Mouse (Mus musculus): ENCODE data around the gene Ogfod2.

The Ogfod2 gene

GRCm38 (mm10) chr5:124093852-124094604 is 18.1 kb upstream of the Ogfod2 start:
- no peak for DNase-seq (ENCODE audit: low read depth, low spot score)

- DNase-seq (ENCODE audit: low read depth, low spot score): no peak
Observed at GRCm38 (mm10) chr5:124095077-124095581, 17.0 kb upstream of the Ogfod2 start.

DNA sequence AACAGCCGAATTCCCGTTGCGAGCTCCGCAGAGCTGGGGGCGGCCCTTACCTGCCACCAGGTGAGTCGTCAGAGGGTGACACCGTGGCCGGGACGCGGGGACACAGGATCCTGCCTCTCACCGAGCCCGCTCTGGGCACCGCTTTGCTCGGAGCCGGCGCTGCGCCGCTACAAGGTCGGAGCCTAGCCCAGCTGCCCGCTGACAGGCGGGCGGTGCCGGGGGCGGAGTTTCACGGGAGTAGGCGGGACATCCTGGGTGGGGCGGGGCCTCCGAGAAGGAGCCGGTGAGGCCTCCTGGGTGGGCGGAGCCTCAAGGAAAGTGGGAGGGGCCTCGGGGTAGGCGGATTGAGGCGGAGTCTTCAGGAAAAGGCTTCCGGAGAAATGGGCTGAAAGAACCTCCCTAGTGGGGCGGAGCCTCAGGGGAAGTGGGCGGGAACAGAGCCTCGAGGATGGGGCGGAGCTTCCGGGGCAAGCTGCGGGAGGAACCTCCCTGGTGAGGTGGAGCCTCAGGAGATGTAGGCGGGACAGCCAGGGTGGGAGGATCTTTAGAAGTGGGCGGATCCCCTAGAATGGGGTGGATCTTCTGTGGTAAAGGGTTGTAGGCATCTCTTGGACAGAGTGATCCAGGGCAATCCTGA is 16.4 kb upstream of the Ogfod2 start, which contains the start of gene Abcb9:
TSS of gene Abcb9 (minus strand) at position 203 of the 637 bp plus-strand sequence.
- peak; percentile 91 for DNase-seq (ENCODE audit: low read depth, low spot score)

DNA sequence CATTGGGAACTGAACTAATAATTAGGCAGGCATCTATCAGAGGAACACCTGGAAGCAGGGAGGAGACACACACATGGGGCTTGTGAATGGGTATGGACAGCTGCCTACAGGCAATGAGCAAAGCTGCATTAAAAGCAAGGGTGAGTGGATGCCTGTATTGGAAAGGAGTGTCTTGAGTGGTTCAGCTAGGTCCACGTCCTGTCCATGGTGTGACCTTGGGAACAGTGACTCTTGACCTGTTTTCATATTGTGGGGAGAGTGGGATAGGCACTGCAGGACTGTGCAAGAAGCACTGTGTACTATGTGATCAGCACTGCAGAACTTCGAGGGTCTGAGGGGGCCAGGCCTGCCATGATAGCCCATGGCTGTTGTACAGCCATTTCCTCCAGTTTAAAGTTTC is 13.2 kb upstream of the Ogfod2 start:
- no peak for DNase-seq (ENCODE audit: low read depth, low spot score)

- DNase-seq (ENCODE audit: low read depth, low spot score): no peak
Observed at GRCm38 (mm10) chr5:124100128-124101044, 11.7 kb upstream of the Ogfod2 start.

GRCm38 (mm10) chr5:124102326-124102725 is 9.8 kb upstream of the Ogfod2 start:
- no peak for DNase-seq (ENCODE audit: low read depth, low spot score)

GRCm38 (mm10) chr5:124103020-124103419 is 9.1 kb upstream of the Ogfod2 start:
- no peak for DNase-seq (ENCODE audit: low read depth, low spot score)

GRCm38 (mm10) chr5:124103552-124103951 is 8.5 kb upstream of the Ogfod2 start:
- DNase-seq (ENCODE audit: low read depth, low spot score): no peak

DNA sequence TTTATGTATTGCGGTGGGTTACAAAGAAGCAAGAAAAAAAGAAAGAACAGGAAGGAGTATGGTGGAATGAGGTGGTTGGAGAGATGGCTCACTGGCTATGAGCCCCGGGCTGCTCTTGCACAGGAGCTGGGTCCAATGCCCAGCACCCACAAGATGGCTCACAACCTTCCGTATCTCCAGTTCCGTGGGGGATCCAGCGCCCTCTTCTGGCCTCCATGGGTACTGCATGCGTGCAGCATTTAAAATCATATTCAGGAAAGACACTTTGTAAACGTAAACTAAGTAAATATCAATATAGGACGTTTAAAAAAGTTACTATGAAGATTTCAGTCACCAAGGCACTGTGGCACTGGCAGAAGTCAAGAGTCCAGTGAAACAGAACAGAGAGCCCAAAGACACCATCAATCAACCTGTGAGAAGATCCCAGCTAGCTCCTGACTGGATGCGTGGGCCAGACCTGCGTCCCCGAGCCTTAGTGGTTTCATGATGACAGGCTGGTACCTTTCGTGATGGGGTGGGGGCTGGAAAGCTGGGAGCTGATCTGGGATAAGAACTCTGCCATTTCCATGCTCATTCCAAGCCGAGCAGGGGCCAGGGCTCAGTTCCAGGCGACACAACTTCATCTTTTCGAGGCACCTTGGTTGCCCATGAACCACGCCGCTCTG is 888 bp upstream of the Ogfod2 start:
- DNase-seq (ENCODE audit: low read depth, low spot score): peak; percentile 61

GRCm38 (mm10) chr5:124112531-124112930 is 434 bp downstream of the Ogfod2 start:
- DNase-seq (ENCODE audit: low read depth, low spot score): peak; percentile 28

DNA sequence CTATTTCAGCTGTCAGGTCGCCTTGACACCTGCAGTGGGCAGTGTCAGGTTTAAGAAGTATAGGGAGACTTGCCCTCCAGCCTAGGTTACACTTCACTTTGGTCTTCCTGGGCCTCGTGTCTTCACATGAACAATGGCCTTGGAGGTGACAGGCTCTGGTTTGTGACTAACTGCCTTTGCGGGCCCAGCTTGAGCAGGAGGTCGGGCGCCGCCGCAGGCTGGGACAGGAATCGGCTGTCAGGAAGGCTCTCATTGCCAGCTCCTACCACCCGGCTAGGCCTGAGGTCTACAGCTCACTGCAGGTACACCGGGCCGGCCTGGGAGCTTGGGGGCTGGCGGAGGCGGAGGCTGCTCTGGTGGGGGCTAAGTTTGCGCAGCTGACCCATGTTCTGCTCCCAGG is 933 bp downstream of the Ogfod2 start:
- DNase-seq (ENCODE audit: low read depth, low spot score): peak; percentile 49

DNA sequence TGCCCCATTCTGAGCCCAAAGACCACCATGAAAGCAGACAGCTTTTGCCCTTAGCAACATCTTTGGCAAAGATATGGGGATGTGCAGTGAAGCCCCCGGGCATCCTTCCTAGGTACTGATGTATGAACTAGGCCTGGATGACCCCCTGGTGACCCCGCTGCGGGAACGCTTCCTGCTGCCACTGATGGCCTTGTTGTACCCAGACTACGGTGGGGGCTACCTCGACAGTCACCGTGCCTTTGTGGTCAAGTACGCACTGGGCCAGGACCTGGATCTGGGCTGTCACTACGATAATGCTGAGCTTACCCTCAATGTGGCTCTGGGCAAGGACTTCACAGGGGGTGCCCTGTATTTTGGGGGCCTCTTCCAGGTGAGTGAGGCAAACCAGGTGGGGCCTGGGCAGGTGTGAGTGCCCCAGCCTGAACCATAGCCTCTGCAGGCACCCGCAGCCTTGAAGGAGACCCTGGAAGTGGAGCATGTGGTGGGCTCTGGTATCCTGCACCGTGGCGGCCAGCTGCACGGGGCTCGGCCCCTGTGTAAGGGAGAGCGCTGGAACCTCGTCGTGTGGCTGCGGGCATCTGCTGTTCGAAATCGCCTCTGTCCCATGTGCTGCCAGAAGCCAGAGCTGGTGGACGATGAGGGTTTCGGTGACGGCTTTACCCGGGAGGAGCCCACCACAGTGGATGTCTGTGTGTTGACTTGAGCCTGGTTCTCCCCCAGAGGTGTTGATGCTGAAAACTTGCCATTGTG is 2.4 kb downstream of the Ogfod2 start:
- no peak for DNase-seq (ENCODE audit: low read depth, low spot score)

DNA sequence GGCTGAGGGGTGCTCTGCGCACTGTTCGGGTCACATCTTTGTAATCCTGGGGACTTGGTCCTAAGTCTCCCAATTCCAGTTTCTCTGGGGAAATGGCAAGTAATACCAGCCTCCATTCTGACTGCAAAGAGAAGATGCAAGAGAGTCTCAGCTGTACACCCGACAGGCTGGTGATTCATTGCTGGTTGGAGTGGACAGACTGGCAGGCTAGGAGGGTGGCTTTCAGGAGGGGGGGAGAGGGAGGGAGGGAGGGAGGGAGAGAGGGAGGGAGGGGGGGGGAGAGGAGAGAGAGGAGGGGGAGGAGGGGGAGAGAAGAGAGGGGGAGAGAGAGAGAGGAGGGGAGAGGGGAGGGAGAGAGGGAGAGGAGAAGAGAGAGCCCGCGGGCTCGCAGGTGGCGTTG is 3.4 kb downstream of the Ogfod2 start:
- peak; percentile 16 for DNase-seq (ENCODE audit: low read depth, low spot score)

DNA sequence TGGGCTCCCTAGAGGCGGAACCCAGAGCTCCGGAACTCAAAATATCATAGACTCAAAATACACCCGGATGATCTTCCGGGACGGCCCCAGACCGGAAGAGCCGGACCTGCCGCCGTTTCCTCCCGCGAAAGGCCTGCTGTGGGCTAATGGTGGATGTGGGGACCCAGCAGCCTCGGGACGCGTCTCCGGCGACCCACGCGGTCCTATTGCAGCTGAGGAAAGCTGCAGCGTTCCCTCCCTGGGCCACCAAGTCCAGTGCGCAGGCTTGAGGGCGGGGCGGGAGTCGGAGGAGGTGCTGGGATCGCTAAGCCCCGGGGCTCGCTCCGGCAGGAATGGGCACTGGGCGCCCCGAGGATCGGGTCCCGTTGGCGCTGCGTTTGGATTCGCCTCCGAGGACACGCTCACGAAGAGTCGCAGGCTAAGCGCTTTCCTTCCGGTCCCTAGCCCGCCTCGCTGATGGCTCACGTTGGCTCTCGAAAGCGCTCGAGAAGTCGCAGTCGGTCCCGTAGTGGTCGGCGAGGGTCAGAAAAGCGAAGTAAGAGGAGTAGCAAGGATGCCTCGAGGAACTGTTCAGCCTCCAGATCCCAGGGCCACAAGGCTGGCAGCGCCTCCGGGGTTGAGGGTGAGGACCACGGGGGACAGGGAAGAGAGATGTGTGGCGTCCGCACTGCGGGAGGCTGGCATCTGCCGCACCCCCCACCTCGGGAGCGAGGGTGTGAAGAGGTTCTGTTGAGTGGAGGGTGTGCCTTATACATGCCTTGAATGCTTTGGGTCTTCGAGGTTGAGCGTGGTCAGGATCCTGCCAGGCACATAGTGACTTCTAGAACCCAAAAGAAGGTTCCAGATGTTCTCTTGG is 4.1 kb downstream of the Ogfod2 start, which contains the start of gene Arl6ip4:
TSS of gene Arl6ip4 (plus strand) at position 100 of the 856 bp plus-strand sequence.
- DNase-seq (ENCODE audit: low read depth, low spot score): peak; percentile 86

GRCm38 (mm10) chr5:124119204-124119603 is 7.1 kb downstream of the Ogfod2 start:
- no peak for DNase-seq (ENCODE audit: low read depth, low spot score)

DNA sequence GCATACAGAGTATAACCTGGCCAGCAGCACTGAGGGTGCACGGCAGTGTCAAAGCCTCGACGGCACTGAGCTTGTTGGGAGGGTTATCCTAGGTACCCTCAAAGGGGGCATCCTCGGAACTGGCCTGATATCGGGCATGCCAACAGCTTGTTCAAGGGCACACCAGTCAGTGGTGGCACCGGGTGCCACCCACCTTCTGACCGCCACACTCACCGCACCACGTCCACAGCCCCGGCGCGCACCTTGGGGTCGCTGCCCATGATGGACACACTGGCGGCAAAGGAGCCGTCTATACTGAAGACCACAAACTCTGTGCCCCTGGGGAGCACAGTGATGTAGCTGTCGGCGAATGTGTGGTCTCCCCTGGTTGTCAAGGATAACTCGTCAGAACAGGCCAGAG is 10.3 kb downstream of the Ogfod2 start:
- no peak for DNase-seq (ENCODE audit: low read depth, low spot score)

DNA sequence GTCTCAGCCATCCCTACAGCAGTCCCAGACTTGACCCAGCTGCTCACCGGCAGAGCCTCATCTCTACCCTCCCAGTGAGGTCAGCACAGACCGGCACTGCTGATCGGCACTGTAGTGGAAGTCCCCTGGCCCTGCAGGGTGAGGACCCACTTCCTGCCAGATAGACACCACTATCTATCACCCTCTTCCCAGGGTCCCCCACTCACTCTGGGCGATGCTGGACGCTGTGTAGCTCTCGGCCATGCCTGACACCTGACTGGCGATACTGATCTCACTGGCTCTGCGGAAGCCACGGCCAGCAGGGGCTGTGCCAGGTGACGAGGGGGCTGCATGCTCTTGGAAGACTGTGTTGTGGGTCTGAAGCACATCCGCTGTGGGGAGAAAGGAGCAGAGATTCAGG is 13.0 kb downstream of the Ogfod2 start:
- DNase-seq (ENCODE audit: low read depth, low spot score): no peak

DNA sequence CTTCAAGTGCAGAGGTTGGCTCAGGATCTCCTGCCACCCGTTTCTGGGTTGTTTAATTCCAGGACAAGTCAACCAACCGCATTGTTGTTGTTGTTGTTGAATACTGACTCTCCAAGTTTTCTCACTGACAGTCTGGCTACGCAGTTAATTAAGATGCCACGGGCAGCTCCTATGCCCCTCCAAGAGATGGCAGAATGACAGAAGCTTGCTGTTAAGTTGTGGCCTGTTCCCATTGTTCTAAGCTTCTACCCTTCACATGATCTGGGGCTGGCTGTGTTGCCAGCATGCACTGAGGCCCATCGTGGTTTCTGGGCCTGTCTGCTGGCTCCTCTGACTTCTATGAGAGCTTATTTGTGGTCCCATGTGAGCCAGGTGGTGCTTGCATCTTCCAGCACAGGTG is 22.2 kb downstream of the Ogfod2 start:
- no peak for DNase-seq (ENCODE audit: low read depth, low spot score)

DNA sequence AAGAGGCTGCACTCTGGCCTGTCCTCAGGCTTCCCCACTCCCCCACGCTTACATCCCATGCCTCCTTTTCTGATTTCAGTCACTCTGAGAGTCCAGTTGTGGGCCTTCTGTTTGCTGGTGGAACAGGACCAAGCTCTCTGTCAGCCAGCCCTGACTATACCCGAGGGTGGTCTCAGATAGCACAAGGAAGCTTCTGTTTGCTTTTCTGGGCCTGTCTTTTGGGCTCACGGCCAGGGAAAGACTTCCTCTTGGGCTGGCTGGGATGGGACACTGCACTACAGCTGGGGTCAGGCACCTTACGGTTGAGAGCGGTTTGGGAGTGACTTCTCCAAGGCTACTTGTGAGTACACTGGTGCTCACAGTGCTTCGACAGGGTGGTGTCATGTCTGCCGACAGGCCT is 26.0 kb downstream of the Ogfod2 start:
- DNase-seq (ENCODE audit: low read depth, low spot score): no peak

GRCm38 (mm10) chr5:124149028-124149427 is 36.9 kb downstream of the Ogfod2 start:
- DNase-seq (ENCODE audit: low read depth, low spot score): no peak
